Mouse (Mus musculus) limb, embryonic 10.5 days (tissue): Measurements from ENCODE around the gene Enox1. TPM values are rescaled to one million over a fixed set of nuclear protein-coding genes. Genes with fewer than 3 reads are reported as not detected.
A peak's percentile ranks its signal among the peaks of the same experiment; 100 is the strongest.

ENCODE experiments used
- DNase-seq: peaks from one replicate; pipeline ENCODE4 v3.0.0-alpha.2; 2017; ENCODE audit warnings: low spot score
- H3K27ac ChIP-seq: fragments of 300-500 bp; sonication (generic); 2 replicates; pipeline ENCODE4 v1.5.1; 2016; ENCODE audit warnings: mild to moderate bottlenecking
- H3K27me3 ChIP-seq: fragments of 300-500 bp; sonication (generic); 2 replicates; pipeline ENCODE4 v1.6.1; 2016; ENCODE audit warnings: low read depth, mild to moderate bottlenecking; ENCODE audit not compliant: poor library complexity, severe bottlenecking
- H3K36me3 ChIP-seq: fragments of 300-500 bp; sonication (generic); 2 replicates; pipeline ENCODE4 v1.6.1; 2016; ENCODE audit warnings: mild to moderate bottlenecking, moderate library complexity
- H3K4me1 ChIP-seq: fragments of 300-500 bp; sonication (generic); 2 replicates; pipeline ENCODE4 v1.6.1; 2016
- H3K4me3 ChIP-seq: fragments of 300-500 bp; sonication (generic); 2 replicates; pipeline ENCODE4 v1.5.1; 2016; ENCODE audit warnings: mild to moderate bottlenecking, moderate library complexity
- H3K9me3 ChIP-seq: fragments of 300-500 bp; sonication (generic); replicated peaks from 2 replicates; pipeline ENCODE4 v1.6.1; 2016; ENCODE audit warnings: mild to moderate bottlenecking
- WGBS: fragments of 180-500 bp; shearing (Covaris S2); methylation state at CpG from one replicate; pipeline ENCODE4 v1.1.7; 2016; 5-methylcytosine and 5-hydroxymethylcytosine counted together
- polyA plus RNA-seq: library from polyadenylated mRNA; unstranded; fragments of >200 nt; fragmentation: Nextera tagmentation; extraction: Ambion mirVana; gene quantifications from 2 replicates; pipeline ENCODE4 v1.2.1, GENCODE M21; 2016

The Enox1 gene
- polyA plus RNA-seq, 1 experiment from 2014 or later, result 7.0 TPM

- Histone ChIP-seq H3K27me3 (0 out of 2 replicates have a peak, but pooled peaks cover 7% of the 10 kb centered on the region), H3K4me1 (peaks cover 4% of the 10 kb centered on the region), H3K9me3 (no peaks in the 10 kb centered on the region), H3K27ac (no peak overlapping the region), H3K36me3 (no peaks in the 10 kb centered on the region), H3K4me3 (no peak overlapping the region)
- DNase-seq, result no peak
- WGBS, result 86% methylated on average over 3 of the region's 3 CpGs
These were observed 5.9 kb downstream of the Enox1 start for GRCm38 (mm10) chr14:77162496-77162895.

- WGBS, result 84% methylated on average over 6 of the region's 6 CpGs
- H3K36me3 ChIP-seq, result no peaks in the 10 kb centered on the region
- no peak overlapping the region for H3K4me3 ChIP-seq
- H3K27ac ChIP-seq, result no peak overlapping the region
- H3K9me3 ChIP-seq, result no peaks in the 10 kb centered on the region
- no peak for DNase-seq
- no peaks in the 10 kb centered on the region for H3K4me1 ChIP-seq
- H3K27me3 ChIP-seq, result no peaks in the 10 kb centered on the region
These were observed 7.8 kb downstream of the Enox1 start for GRCm38 (mm10) chr14:77164396-77164795.

GRCm38 (mm10) chr14:77168161-77168560 is 11.6 kb downstream of the Enox1 start:
- Histone ChIP-seq H3K4me3 (no peak overlapping the region), H3K36me3 (no peaks in the 10 kb centered on the region), H3K27ac (no peak overlapping the region), H3K27me3 (no peaks in the 10 kb centered on the region), H3K4me1 (no peaks in the 10 kb centered on the region), H3K9me3 (no peaks in the 10 kb centered on the region)
- DNase-seq, result no peak
- 93% methylated on average over 6 of the region's 6 CpGs for WGBS

GRCm38 (mm10) chr14:77174491-77174890 is 17.9 kb downstream of the Enox1 start:
- H3K4me1 ChIP-seq, result 0 out of 2 replicates have a peak, but pooled peaks cover 3% of the 10 kb centered on the region
- DNase-seq, result no peak
- H3K27me3 ChIP-seq, result no peaks in the 10 kb centered on the region
- no peaks in the 10 kb centered on the region for H3K9me3 ChIP-seq
- H3K4me3 ChIP-seq, result no peak overlapping the region
- WGBS, result 74% methylated on average over 15 of the region's 15 CpGs
- no peaks in the 10 kb centered on the region for H3K36me3 ChIP-seq
- no peak overlapping the region for H3K27ac ChIP-seq

GRCm38 (mm10) chr14:77174931-77175330 is 18.4 kb downstream of the Enox1 start:
- Histone ChIP-seq H3K9me3 (no peaks in the 10 kb centered on the region), H3K27ac (no peak overlapping the region), H3K4me3 (no peak overlapping the region), H3K36me3 (no peaks in the 10 kb centered on the region), H3K27me3 (no peaks in the 10 kb centered on the region), H3K4me1 (0 out of 2 replicates have a peak, but pooled peaks cover 3% of the 10 kb centered on the region)
- 92% methylated on average over 9 of the region's 9 CpGs for whole genome bisulfite sequencing
- DNase-seq, result no peak

GRCm38 (mm10) chr14:77180241-77180640 is 23.7 kb downstream of the Enox1 start:
- Histone ChIP-seq H3K27me3 (no peaks in the 10 kb centered on the region), H3K36me3 (no peaks in the 10 kb centered on the region), H3K9me3 (no peaks in the 10 kb centered on the region), H3K27ac (no peak overlapping the region), H3K4me1 (no peaks in the 10 kb centered on the region), H3K4me3 (no peak overlapping the region)
- DNase-seq, result no peak
- 89% methylated on average over 7 of the region's 7 CpGs for WGBS

GRCm38 (mm10) chr14:77180753-77181374 is 24.3 kb downstream of the Enox1 start:
- DNase-seq, result no peak
- Histone ChIP-seq H3K9me3 (no peaks in the 10 kb centered on the region), H3K4me1 (no peaks in the 10 kb centered on the region), H3K27me3 (no peaks in the 10 kb centered on the region), H3K36me3 (no peaks in the 10 kb centered on the region), H3K27ac (no peak overlapping the region), H3K4me3 (no peak overlapping the region)
- WGBS, result 77% methylated on average over 13 of the region's 13 CpGs

- Histone ChIP-seq H3K4me3 (no peak overlapping the region), H3K9me3 (no peaks in the 10 kb centered on the region), H3K4me1 (no peaks in the 10 kb centered on the region), H3K27ac (no peak overlapping the region), H3K27me3 (no peaks in the 10 kb centered on the region), H3K36me3 (no peaks in the 10 kb centered on the region)
- WGBS, result 86% methylated on average over 5 of the region's 5 CpGs
- DNase-seq, result no peak
These were observed 26.9 kb downstream of the Enox1 start for GRCm38 (mm10) chr14:77183491-77183890.

GRCm38 (mm10) chr14:77190158-77190557 is 33.6 kb downstream of the Enox1 start:
- H3K27ac ChIP-seq, result no peak overlapping the region
- H3K27me3 ChIP-seq, result no peaks in the 10 kb centered on the region
- no peak for DNase-seq
- no peaks in the 10 kb centered on the region for H3K36me3 ChIP-seq
- H3K9me3 ChIP-seq, result no peaks in the 10 kb centered on the region
- no peak overlapping the region for H3K4me3 ChIP-seq
- 87% methylated on average over 2 of the region's 2 CpGs for WGBS
- H3K4me1 ChIP-seq, result peaks cover 2% of the 10 kb centered on the region; the same call in 1 of the 2 replicates

GRCm38 (mm10) chr14:77195314-77196020 is 38.9 kb downstream of the Enox1 start:
- Histone ChIP-seq H3K9me3 (no peaks in the 10 kb centered on the region), H3K27ac (no peak overlapping the region), H3K27me3 (no peaks in the 10 kb centered on the region), H3K36me3 (no peaks in the 10 kb centered on the region), H3K4me3 (no peak overlapping the region), H3K4me1 (peaks cover 7% of the 10 kb centered on the region)
- DNase-seq, result peak; percentile 54
- WGBS, result 60% methylated on average over 18 of the region's 18 CpGs

GRCm38 (mm10) chr14:77196246-77196645 is 39.7 kb downstream of the Enox1 start:
- WGBS, result 72% methylated on average over 3 of the region's 3 CpGs
- H3K27ac ChIP-seq, result no peak overlapping the region
- no peak for DNase-seq

GRCm38 (mm10) chr14:77197414-77197915 is 40.9 kb downstream of the Enox1 start:
- Histone ChIP-seq H3K27ac (no peak overlapping the region), H3K4me1 (peaks cover 7% of the 10 kb centered on the region), H3K9me3 (no peaks in the 10 kb centered on the region), H3K36me3 (no peaks in the 10 kb centered on the region), H3K27me3 (no peaks in the 10 kb centered on the region), H3K4me3 (no peak overlapping the region)
- 78% methylated on average over 2 of the region's 2 CpGs for whole genome bisulfite sequencing
- no peak for DNase-seq

More at GRCm38 (mm10) chr14:77196246-77196645, 39.7 kb downstream of the Enox1 start:
- Histone ChIP-seq H3K27me3 (no peaks in the 10 kb centered on the region), H3K36me3 (no peaks in the 10 kb centered on the region), H3K4me1 (peaks cover 7% of the 10 kb centered on the region), H3K9me3 (no peaks in the 10 kb centered on the region), H3K4me3 (no peak overlapping the region)

- Histone ChIP-seq H3K4me3 (no peak overlapping the region), H3K27me3 (no peaks in the 10 kb centered on the region), H3K4me1 (no peaks in the 10 kb centered on the region), H3K9me3 (no peaks in the 10 kb centered on the region), H3K27ac (no peak overlapping the region), H3K36me3 (no peaks in the 10 kb centered on the region)
- DNase-seq, result no peak
- WGBS, result 88% methylated on average over 8 of the region's 8 CpGs
These were observed 54.3 kb downstream of the Enox1 start for GRCm38 (mm10) chr14:77210889-77211288.
